Mouse (Mus musculus) lung, embryonic 15.5 days (tissue): ENCODE results near the gene Acnat2. TPM values are rescaled to one million over a fixed set of nuclear protein-coding genes. Genes with fewer than 3 reads are reported as not detected.
"Not testable (repeated sequence)": the region's sequence is repeated elsewhere in the genome, so short reads cannot be mapped to it uniquely, and the experiment has no call there.

Experiments used
- ATAC-seq: fragments of 200-750 bp; cut with Nextera tagmentation; 2 replicates; pipeline ENCODE4 v1.8.0; 2017; ENCODE audit warnings: moderate number of reproducible peaks, borderline replicate concordance; ENCODE audit not compliant: low FRiP score, low TSS enrichment; ENCODE audit errors: extremely low read depth
- H3K27ac ChIP-seq: fragments of 300-500 bp; sonication (generic); 2 replicates; pipeline ENCODE4 v1.5.1; 2015; ENCODE audit warnings: moderate library complexity, mild to moderate bottlenecking, inconsistent platforms
- H3K27me3 ChIP-seq: fragments of 300-500 bp; sonication (generic); 2 replicates; pipeline ENCODE4 v1.6.1; 2015; ENCODE audit warnings: inconsistent platforms
- H3K36me3 ChIP-seq: fragments of 300-500 bp; sonication (generic); 2 replicates; pipeline ENCODE4 v1.6.1; 2015; ENCODE audit warnings: inconsistent platforms
- H3K4me1 ChIP-seq: fragments of 300-500 bp; sonication (generic); 2 replicates; pipeline ENCODE4 v1.6.1; 2015; ENCODE audit warnings: inconsistent platforms
- H3K4me2 ChIP-seq: fragments of 300-500 bp; sonication (generic); 2 replicates; pipeline ENCODE4 v1.6.1; 2015; ENCODE audit warnings: inconsistent platforms, mild to moderate bottlenecking, moderate library complexity
- H3K4me3 ChIP-seq: fragments of 300-500 bp; sonication (generic); 2 replicates; pipeline ENCODE4 v1.5.1; 2015; ENCODE audit warnings: mild to moderate bottlenecking, inconsistent platforms
- H3K9ac ChIP-seq: fragments of 300-500 bp; sonication (generic); 2 replicates; pipeline ENCODE4 v1.6.1; 2015; ENCODE audit warnings: inconsistent platforms
- H3K9me3 ChIP-seq: fragments of 300-500 bp; sonication (generic); 2 replicates; pipeline ENCODE4 v1.6.1; 2016; ENCODE audit warnings: inconsistent platforms
- WGBS: fragments of 180-500 bp; shearing (Covaris S2); methylation state at CpG from one replicate; pipeline ENCODE4 v1.1.7; 2015; 5-methylcytosine and 5-hydroxymethylcytosine counted together
- polyA plus RNA-seq: library from polyadenylated mRNA; unstranded; fragments of >200 nt; fragmentation: Nextera tagmentation; extraction: Ambion mirVana; gene quantifications from 2 replicates; pipeline ENCODE4 v1.2.1, GENCODE M21; 2015

Gene Acnat2
- not detected in 2 replicates for polyA plus RNA-seq

- H3K4me3 ChIP-seq, H3K9ac ChIP-seq, ATAC-seq, H3K4me1 ChIP-seq, H3K9me3 ChIP-seq, H3K27ac ChIP-seq, H3K36me3 ChIP-seq, H3K27me3 ChIP-seq, H3K4me2 ChIP-seq: not testable (repeated sequence)
- 78% methylated on average over 5 of the region's 5 CpGs for WGBS
These were observed at the start of gene Acnat2 for GRCm38 (mm10) chr4:49407957-49408356. Gene Acnat2, minus strand, starts transcription at chr4:49408151.

- ATAC-seq, result no peak
- Histone ChIP-seq H3K27me3 (no peaks in the 10 kb centered on the region), H3K4me1 (no peaks in the 10 kb centered on the region), H3K9ac (no peak overlapping the region), H3K36me3 (no peaks in the 10 kb centered on the region), H3K4me3 (no peak overlapping the region), H3K4me2 (no peak overlapping the region), H3K9me3 (no peaks in the 10 kb centered on the region), H3K27ac (no peak overlapping the region)
- 61% methylated on average over 2 of the region's 2 CpGs for WGBS
These were observed 48.2 kb upstream of the Acnat2 start for GRCm38 (mm10) chr4:49456171-49456570.

GRCm38 (mm10) chr4:49451848-49452551 is 44.0 kb upstream of the Acnat2 start:
- Histone ChIP-seq H3K4me1 (no peaks in the 10 kb centered on the region), H3K36me3 (no peaks in the 10 kb centered on the region), H3K9me3 (no peaks in the 10 kb centered on the region), H3K4me2 (no peak overlapping the region), H3K27me3 (no peaks in the 10 kb centered on the region), H3K27ac (no peak overlapping the region), H3K9ac (no peak overlapping the region), H3K4me3 (no peak overlapping the region)
- no peak for ATAC-seq
- WGBS, result 38% methylated on average over 1 of the region's 1 CpGs

- ATAC-seq, result not testable (repeated sequence)
These were observed 43.3 kb upstream of the Acnat2 start for GRCm38 (mm10) chr4:49451133-49451847.

GRCm38 (mm10) chr4:49436968-49437367 is 29.0 kb upstream of the Acnat2 start:
- not testable (repeated sequence) for H3K4me3 ChIP-seq, H3K27ac ChIP-seq, H3K36me3 ChIP-seq, H3K9me3 ChIP-seq, H3K4me2 ChIP-seq, H3K9ac ChIP-seq, H3K4me1 ChIP-seq, H3K27me3 ChIP-seq, ATAC-seq
- 93% methylated on average over 3 of the region's 3 CpGs for WGBS

More at GRCm38 (mm10) chr4:49451133-49451847, 43.3 kb upstream of the Acnat2 start:
- H3K4me2 ChIP-seq, H3K9me3 ChIP-seq, H3K27ac ChIP-seq, H3K4me1 ChIP-seq, H3K27me3 ChIP-seq, H3K9ac ChIP-seq, H3K36me3 ChIP-seq, H3K4me3 ChIP-seq: not testable (repeated sequence)
- WGBS, result 45% methylated on average over 1 of the region's 1 CpGs

- 59% methylated on average over 2 of the region's 2 CpGs for WGBS
- not testable (repeated sequence) for ATAC-seq, H3K27ac ChIP-seq, H3K36me3 ChIP-seq, H3K4me2 ChIP-seq, H3K4me3 ChIP-seq, H3K27me3 ChIP-seq, H3K4me1 ChIP-seq, H3K9ac ChIP-seq, H3K9me3 ChIP-seq
These were observed 2.2 kb upstream of the Acnat2 start for GRCm38 (mm10) chr4:49410151-49410550.

- ATAC-seq, result no peak
- WGBS, result 31% methylated on average over 2 of the region's 2 CpGs
- no peaks in the 10 kb centered on the region for H3K27me3 ChIP-seq
These were observed 21.1 kb downstream of the Acnat2 start for GRCm38 (mm10) chr4:49386873-49387272.

GRCm38 (mm10) chr4:49383576-49384318 is 24.2 kb downstream of the Acnat2 start:
- H3K9ac ChIP-seq, ATAC-seq, H3K36me3 ChIP-seq, H3K27me3 ChIP-seq, H3K9me3 ChIP-seq, H3K27ac ChIP-seq, H3K4me2 ChIP-seq, H3K4me1 ChIP-seq, H3K4me3 ChIP-seq: not testable (repeated sequence)
- WGBS, result 33% methylated on average over 2 of the region's 2 CpGs

More at GRCm38 (mm10) chr4:49386873-49387272, 21.1 kb downstream of the Acnat2 start:
- Histone ChIP-seq H3K27ac (no peak overlapping the region), H3K4me1 (no peaks in the 10 kb centered on the region), H3K4me3 (no peak overlapping the region), H3K36me3 (no peaks in the 10 kb centered on the region), H3K9ac (no peak overlapping the region), H3K9me3 (no peaks in the 10 kb centered on the region), H3K4me2 (no peak overlapping the region)

GRCm38 (mm10) chr4:49368046-49368445 is 39.9 kb downstream of the Acnat2 start:
- H3K4me1 ChIP-seq, H3K27me3 ChIP-seq, H3K36me3 ChIP-seq, H3K27ac ChIP-seq, H3K9ac ChIP-seq, H3K4me3 ChIP-seq, H3K4me2 ChIP-seq, H3K9me3 ChIP-seq, ATAC-seq: not testable (repeated sequence)
- 76% methylated on average over 3 of the region's 3 CpGs for WGBS

- H3K9ac ChIP-seq, result no peak overlapping the region
- no peaks in the 10 kb centered on the region for H3K36me3 ChIP-seq
- H3K4me3 ChIP-seq, result no peak overlapping the region
- no peak overlapping the region for H3K4me2 ChIP-seq
- ATAC-seq, result no peak
- 32% methylated on average over 2 of the region's 2 CpGs for WGBS
- H3K27ac ChIP-seq, result no peak overlapping the region
- H3K27me3 ChIP-seq, result no peaks in the 10 kb centered on the region
- H3K9me3 ChIP-seq, result no peaks in the 10 kb centered on the region
- H3K4me1 ChIP-seq, result no peaks in the 10 kb centered on the region
These were observed 50.9 kb downstream of the Acnat2 start for GRCm38 (mm10) chr4:49357097-49357496.

GRCm38 (mm10) chr4:49350470-49350869 is 57.5 kb downstream of the Acnat2 start:
- no peak overlapping the region for H3K27ac ChIP-seq
- H3K4me3 ChIP-seq, result no peak overlapping the region
- no peak for ATAC-seq
- no peaks in the 10 kb centered on the region for H3K9me3 ChIP-seq
- 73% methylated on average over 4 of the region's 4 CpGs for WGBS
- H3K27me3 ChIP-seq, result no peaks in the 10 kb centered on the region
- no peaks in the 10 kb centered on the region for H3K4me1 ChIP-seq
- no peak overlapping the region for H3K9ac ChIP-seq
- no peak overlapping the region for H3K4me2 ChIP-seq
- no peaks in the 10 kb centered on the region for H3K36me3 ChIP-seq

- Histone ChIP-seq H3K9ac (no peak overlapping the region), H3K9me3 (no peaks in the 10 kb centered on the region), H3K36me3 (no peaks in the 10 kb centered on the region), H3K27ac (no peak overlapping the region), H3K4me3 (no peak overlapping the region), H3K27me3 (no peaks in the 10 kb centered on the region), H3K4me2 (no peak overlapping the region), H3K4me1 (no peaks in the 10 kb centered on the region)
- WGBS, result 74% methylated on average over 2 of the region's 2 CpGs
- ATAC-seq, result no peak
These were observed 59.3 kb downstream of the Acnat2 start for GRCm38 (mm10) chr4:49348677-49349076.
